Mouse (Mus musculus) liver, embryonic 14.5 days (tissue): ENCODE results near the gene Kif23. TPM values are rescaled to one million over a fixed set of nuclear protein-coding genes. Genes with fewer than 3 reads are reported as not detected.
A peak's percentile ranks its signal among the peaks of the same experiment; 100 is the strongest.

ENCODE experiments used
- ATAC-seq: fragments of 200-750 bp; cut with Nextera tagmentation; 2 replicates; pipeline ENCODE4 v1.8.0; 2017; ENCODE audit warnings: moderate number of reproducible peaks, mild to moderate bottlenecking, moderate library complexity; ENCODE audit not compliant: insufficient read depth
- DNase-seq, 3 experiments: peaks; one replicate each; pipeline ENCODE4 v3.0.0-alpha.2; 2012 to 2013; ENCODE audit warnings: low read depth in 3 of 3, low spot score in 3 of 3
- H3K27ac ChIP-seq: fragments of 300-500 bp; sonication (generic); 2 replicates; pipeline ENCODE4 v1.5.1; 2014; ENCODE audit warnings: moderate library complexity, mild to moderate bottlenecking, control low read depth, inconsistent platforms
- H3K27me3 ChIP-seq: fragments of 300-500 bp; sonication (generic); 2 replicates; pipeline ENCODE4 v1.6.1; 2014; ENCODE audit warnings: mild to moderate bottlenecking, low read length, moderate library complexity; ENCODE audit not compliant: control insufficient read depth, insufficient read depth
- H3K36me3 ChIP-seq: fragments of 300-500 bp; sonication (generic); replicated peaks from 2 replicates; pipeline ENCODE4 v1.6.1; 2014; ENCODE audit warnings: low read depth; ENCODE audit not compliant: control insufficient read depth, insufficient read depth
- H3K4me1 ChIP-seq, 2 experiments: fragments of 200-500 bp in 1 of 2; fragments of 300-500 bp in 1 of 2; sonication (generic) in 1 of 2; replicated peaks; 2 replicates each; pipeline ENCODE4 v1.6.1; 2012 to 2014; ENCODE audit warnings: antibody characterized with exemption in 1 of 2, inconsistent platforms in 1 of 2, low read length in 1 of 2; ENCODE audit not compliant: control insufficient read depth in 2 of 2, insufficient read depth in 2 of 2
- H3K4me2 ChIP-seq: fragments of 300-500 bp; sonication (generic); 2 replicates; pipeline ENCODE4 v1.6.1; 2014; ENCODE audit warnings: low read depth, mild to moderate bottlenecking, control low read depth, moderate library complexity
- H3K4me3 ChIP-seq, 2 experiments: fragments of 200-500 bp in 1 of 2; fragments of 300-500 bp in 1 of 2; sonication (generic) in 1 of 2; 2 replicates each; pipeline ENCODE4 v1.5.1; 2012 to 2014; ENCODE audit warnings: low read depth in 2 of 2, low read length in 2 of 2, mild to moderate bottlenecking in 2 of 2, control low read depth in 1 of 2, inconsistent platforms in 1 of 2, moderate library complexity in 1 of 2; ENCODE audit not compliant: insufficient read depth in 1 of 2
- H3K9ac ChIP-seq: fragments of 300-500 bp; sonication (generic); replicated peaks from 2 replicates; pipeline ENCODE4 v1.6.1; 2014; ENCODE audit warnings: mild to moderate bottlenecking, control low read depth, moderate library complexity
- H3K9me3 ChIP-seq: fragments of 300-500 bp; sonication (generic); 2 replicates; pipeline ENCODE4 v1.6.1; 2016; ENCODE audit warnings: low read length, mixed read lengths; ENCODE audit not compliant: control insufficient read depth
- CTCF ChIP-seq: IDR thresholded peaks from 2 replicates; pipeline ENCODE4 v1.5.1; 2016; ENCODE audit warnings: antibody characterized with exemption, low read depth, control low read depth
- EP300 ChIP-seq: IDR thresholded peaks from 2 replicates; pipeline ENCODE4 v1.6.1; 2016; ENCODE audit warnings: antibody characterized with exemption, low read depth
- WGBS: fragments of 180-500 bp; shearing (Covaris S2); extraction: QIAGEN DNeasy Blood & Tissue Kit; methylation state at CpG from one replicate; pipeline ENCODE4 v1.1.7; 2014; ENCODE audit not compliant: insufficient replicate concordance; 5-methylcytosine and 5-hydroxymethylcytosine counted together
- polyA plus RNA-seq, 2 experiments: library from polyadenylated mRNA; depleted of rRNA in 1 of 2; stranded (reverse) in 1 of 2; unstranded in 1 of 2; fragments of >200 nt; fragmentation: Nextera tagmentation in 1 of 2; extraction: Ambion mirVana in 1 of 2; gene quantifications; 2 replicates each; pipeline versions ENCODE4 v1.2.1 to v1.2.3; 2012 to 2014

Gene Kif23
- polyA plus RNA-seq, 2 experiments: 44.3 to 68.8 TPM

- H3K9ac ChIP-seq: no peak overlapping the region
- TF ChIP-seq EP300 (no peak), CTCF (peak; percentile 99)
- peak; percentile 71 to 77 (median 74) for DNase-seq
- no peaks in the 10 kb centered on the region; the same call in 1 of the 2 replicates for H3K27me3 ChIP-seq
- H3K4me3 ChIP-seq: peak overlapping the region; percentile 36 to 83
- WGBS: 8% methylated on average over 24 of the region's 24 CpGs
- H3K4me2 ChIP-seq: peak overlapping the region; percentile 54
- H3K36me3 ChIP-seq: peaks cover 21% of the 10 kb centered on the region
- no peak overlapping the region for H3K27ac ChIP-seq
- peak; percentile 55 for ATAC-seq
- H3K9me3 ChIP-seq: no peaks in the 10 kb centered on the region
- peaks cover 13 to 15% of the 10 kb centered on the region in 2 experiments for H3K4me1 ChIP-seq
Measured at GRCm38 (mm10) chr9:61947402-61948346, 1.1 kb upstream of the Kif23 start.

- H3K36me3 ChIP-seq: peaks cover 37% of the 10 kb centered on the region
- no peaks in the 10 kb centered on the region for H3K9me3 ChIP-seq
- DNase-seq (peak; percentile 52 to 59 (median 54)), ATAC-seq (peak; percentile 78)
- peak overlapping the region; percentile 76 to 83 for H3K4me3 ChIP-seq
- peak overlapping the region; percentile 46 for H3K27ac ChIP-seq
- peaks cover 13 to 19% of the 10 kb centered on the region in 2 experiments for H3K4me1 ChIP-seq
- 0% methylated on average over 37 of the region's 38 CpGs for WGBS
- peak overlapping the region; percentile 77 for H3K9ac ChIP-seq
- peak; percentile 27; the same call in 1 of the 2 replicates for TF ChIP-seq EP300
- no peak for TF ChIP-seq CTCF
- H3K27me3 ChIP-seq: no peaks in the 10 kb centered on the region; the same call in 1 of the 2 replicates
- peak overlapping the region; percentile 54 for H3K4me2 ChIP-seq
Measured at GRCm38 (mm10) chr9:61945973-61946611, 482 bp downstream of the Kif23 start.

GRCm38 (mm10) chr9:61941054-61941453 is 5.5 kb downstream of the Kif23 start:
- Histone ChIP-seq H3K27ac (no peak overlapping the region), H3K9ac (no peak overlapping the region), H3K36me3 (peaks cover 85% of the 10 kb centered on the region), H3K4me2 (no peak overlapping the region), H3K9me3 (no peaks in the 10 kb centered on the region), H3K27me3 (no peaks in the 10 kb centered on the region), H3K4me3 (no peak overlapping the region), H3K4me1 (peaks cover 3 to 13% of the 10 kb centered on the region in 2 experiments; a peak in 3 of 4 replicates)
- TF ChIP-seq CTCF (no peak), EP300 (peak; percentile 36; the same call in 1 of the 2 replicates)
- ATAC-seq (no peak), DNase-seq (no peak)
- 41% methylated on average over 3 of the region's 3 CpGs for WGBS

- 56% methylated on average over 2 of the region's 2 CpGs for WGBS
- ATAC-seq: no peak
- Histone ChIP-seq H3K36me3 (peaks cover 96% of the 10 kb centered on the region), H3K27me3 (no peaks in the 10 kb centered on the region), H3K27ac (no peak overlapping the region), H3K9ac (no peak overlapping the region), H3K4me3 (no peak overlapping the region), H3K4me1 (peaks cover 0 to 2% of the 10 kb centered on the region in 2 experiments; a peak in 1 of 4 replicates), H3K4me2 (no peak overlapping the region), H3K9me3 (no peaks in the 10 kb centered on the region)
- DNase-seq: no peak
- no peak for TF ChIP-seq EP300
- TF ChIP-seq CTCF: no peak
Measured at GRCm38 (mm10) chr9:61933333-61933732, 13.2 kb downstream of the Kif23 start.

GRCm38 (mm10) chr9:61932009-61932408 is 14.6 kb downstream of the Kif23 start:
- 17% methylated on average over 3 of the region's 3 CpGs for WGBS
- TF ChIP-seq CTCF (no peak), EP300 (no peak)

More at GRCm38 (mm10) chr9:61932009-61932408, 14.6 kb downstream of the Kif23 start:
- peaks cover 0 to 2% of the 10 kb centered on the region in 2 experiments; a peak in 1 of 4 replicates for H3K4me1 ChIP-seq
- no peaks in the 10 kb centered on the region for H3K9me3 ChIP-seq
- H3K36me3 ChIP-seq: peaks cover 97% of the 10 kb centered on the region
- ATAC-seq (no peak), DNase-seq (no peak)
- H3K9ac ChIP-seq: no peak overlapping the region
- H3K4me3 ChIP-seq: no peak overlapping the region
- H3K27ac ChIP-seq: no peak overlapping the region
- no peak overlapping the region for H3K4me2 ChIP-seq
- no peaks in the 10 kb centered on the region for H3K27me3 ChIP-seq
